Mouse (Mus musculus) telencephalon, adult 2 months (tissue): Measurements from ENCODE around the gene Cdr2l.
A peak's percentile ranks its signal among the peaks of the same experiment; 100 is the strongest.

ENCODE experiments used
- DNase-seq: peaks from one replicate; pipeline ENCODE4 v3.0.0-alpha.2; 2011; ENCODE audit warnings: low read depth, low spot score

The Cdr2l gene

DNA sequence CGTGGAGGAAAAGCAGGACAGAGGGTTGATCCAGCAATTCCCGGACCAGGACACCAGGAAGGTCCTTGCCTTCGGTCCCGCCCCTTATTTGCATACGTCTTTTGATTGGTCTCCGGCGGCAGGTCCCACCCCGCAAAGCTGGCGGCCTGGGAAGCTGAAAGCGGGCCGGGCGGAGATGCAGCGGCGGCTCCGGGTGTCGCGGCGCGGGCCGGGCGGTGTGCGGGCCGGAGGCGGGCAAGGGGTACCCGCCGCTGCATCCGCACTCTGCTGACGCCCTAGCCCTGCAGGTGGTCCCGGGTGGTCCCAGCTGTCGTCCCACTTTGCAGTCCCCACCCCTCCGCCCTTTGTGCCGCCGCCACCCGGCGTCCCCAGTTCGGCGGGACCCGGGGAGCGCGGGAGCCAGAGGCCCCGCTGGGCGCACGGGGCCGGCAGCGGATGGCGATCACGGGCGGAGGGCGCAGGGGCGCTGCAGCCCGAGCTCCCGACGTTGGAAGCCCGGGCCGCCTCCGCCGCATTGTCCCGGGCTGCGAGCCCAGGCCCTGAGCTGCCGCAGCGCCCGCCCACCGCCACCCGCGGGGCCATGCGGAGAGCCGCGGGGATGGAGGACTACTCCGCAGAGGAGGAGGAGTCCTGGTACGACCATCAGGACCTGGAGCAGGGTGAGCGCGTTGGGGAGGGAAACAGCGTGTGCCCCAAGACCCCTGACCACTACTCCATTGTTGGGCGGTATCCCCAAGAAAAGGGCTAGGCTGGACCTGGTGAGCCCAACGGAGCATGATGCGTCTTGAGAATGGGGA, at the start of gene Cdr2l:
TSS of gene Cdr2l (plus strand) at position 174 of the 797 bp plus-strand sequence.
- peak; percentile 72 for DNase-seq

DNA sequence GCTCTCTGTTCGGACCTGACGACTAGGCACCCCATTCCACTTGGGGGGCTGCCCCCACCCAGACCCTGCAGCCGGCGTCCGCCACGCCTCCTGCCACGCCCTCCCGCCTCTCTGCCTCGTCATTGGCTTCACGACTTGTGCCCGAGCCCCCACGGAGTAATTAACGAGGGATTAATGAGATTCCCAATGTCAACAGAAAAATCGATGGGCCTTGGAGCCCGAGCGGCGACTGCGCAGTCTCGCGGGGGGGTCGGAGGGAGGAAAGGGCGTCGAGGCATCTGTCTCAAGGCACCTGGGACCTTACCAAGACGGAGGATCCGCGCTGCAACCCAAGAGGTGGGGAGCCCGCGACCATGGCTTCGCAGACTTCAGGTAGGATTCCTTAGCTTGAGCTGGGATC, 47.2 kb upstream of the Cdr2l start, which contains the start of gene Otop3:
TSS of gene Otop3 (plus strand) at position 201 of the 400 bp plus-strand sequence.
- no peak for DNase-seq

- no peak for DNase-seq
Measured at GRCm38 (mm10) chr11:115335223-115335622, 46.5 kb upstream of the Cdr2l start.

DNA sequence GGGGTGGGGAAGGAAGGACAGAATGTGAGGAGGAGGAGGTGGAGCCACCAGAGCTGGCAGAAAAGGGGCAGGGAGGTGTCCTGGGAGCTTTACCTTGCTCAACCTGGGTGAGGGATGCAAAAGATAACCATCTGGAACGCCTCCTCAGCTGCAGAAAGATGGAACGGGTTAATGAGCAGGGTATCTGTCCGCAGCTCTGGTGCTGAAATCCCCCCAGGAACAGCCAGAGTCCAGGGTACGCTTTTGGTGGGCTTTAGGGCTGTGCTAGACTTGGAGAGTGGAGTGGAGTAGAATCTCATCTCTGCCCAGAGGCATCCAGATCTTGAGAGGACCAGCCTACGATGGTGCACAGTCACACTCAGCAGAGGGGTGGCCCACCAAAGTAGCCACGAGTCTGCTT, 45.6 kb upstream of the Cdr2l start:
- no peak for DNase-seq

- no peak for DNase-seq
Measured at GRCm38 (mm10) chr11:115337350-115337749, 44.4 kb upstream of the Cdr2l start.

DNA sequence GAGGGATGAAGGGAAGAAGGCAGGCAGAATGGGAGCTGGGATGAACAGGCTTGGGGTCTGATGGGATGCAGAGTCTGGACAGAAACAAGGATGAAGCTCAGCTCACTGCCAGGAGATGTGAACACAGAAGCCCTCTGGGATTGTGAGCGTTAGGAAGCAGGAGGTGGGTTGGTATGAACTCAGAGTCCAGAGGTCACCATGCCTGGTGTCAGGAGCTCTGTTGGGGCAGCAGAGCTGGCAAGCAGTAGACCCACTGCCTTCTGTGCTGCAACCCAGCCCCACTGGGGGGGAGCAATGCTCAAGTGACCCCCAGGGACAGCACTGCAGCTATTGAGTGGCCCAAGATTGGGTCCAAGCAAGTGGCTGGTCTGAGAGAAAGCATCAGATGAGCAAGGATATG, 43.9 kb upstream of the Cdr2l start:
- no peak for DNase-seq

DNA sequence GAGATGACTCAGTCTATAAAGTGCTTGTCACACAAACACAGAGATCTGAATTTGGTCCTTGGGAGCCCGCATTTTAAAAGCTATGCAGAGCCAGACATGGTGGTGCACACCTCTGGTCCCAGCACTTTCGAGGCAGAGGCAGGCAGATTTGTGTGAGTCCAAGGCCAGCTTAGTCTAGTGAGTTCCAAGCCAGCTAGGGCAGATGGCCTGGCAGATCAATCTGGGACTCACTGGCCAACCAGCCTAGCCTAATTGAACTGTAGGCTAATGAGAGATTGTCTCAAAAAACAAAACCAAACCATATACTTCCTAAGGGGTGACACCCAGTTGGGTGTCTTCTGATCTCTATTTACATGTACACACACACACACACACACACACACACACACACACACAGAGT, 40.5 kb upstream of the Cdr2l start:
- no peak for DNase-seq

DNA sequence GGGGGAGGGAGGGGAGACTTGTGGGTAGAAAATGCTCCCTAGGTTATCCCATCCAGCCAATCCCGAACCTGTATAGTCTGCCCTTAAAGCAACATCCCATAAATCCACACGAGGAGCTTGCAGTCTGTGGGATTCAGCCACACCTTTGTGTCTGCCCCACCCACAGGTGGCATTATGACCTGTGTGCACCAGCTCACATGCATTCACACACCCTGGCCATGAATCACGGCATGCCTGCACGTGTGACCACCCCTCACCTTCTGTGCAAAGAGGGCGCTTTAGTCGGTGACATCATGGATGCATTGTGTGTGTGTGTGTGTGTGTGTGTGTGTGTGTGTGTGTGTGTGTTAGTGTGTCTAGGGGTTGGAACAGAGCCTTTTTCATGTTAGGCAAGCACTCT, 39.9 kb upstream of the Cdr2l start:
- no peak for DNase-seq

- DNase-seq, result no peak
Measured at GRCm38 (mm10) chr11:115344967-115345366, 36.7 kb upstream of the Cdr2l start.

DNA sequence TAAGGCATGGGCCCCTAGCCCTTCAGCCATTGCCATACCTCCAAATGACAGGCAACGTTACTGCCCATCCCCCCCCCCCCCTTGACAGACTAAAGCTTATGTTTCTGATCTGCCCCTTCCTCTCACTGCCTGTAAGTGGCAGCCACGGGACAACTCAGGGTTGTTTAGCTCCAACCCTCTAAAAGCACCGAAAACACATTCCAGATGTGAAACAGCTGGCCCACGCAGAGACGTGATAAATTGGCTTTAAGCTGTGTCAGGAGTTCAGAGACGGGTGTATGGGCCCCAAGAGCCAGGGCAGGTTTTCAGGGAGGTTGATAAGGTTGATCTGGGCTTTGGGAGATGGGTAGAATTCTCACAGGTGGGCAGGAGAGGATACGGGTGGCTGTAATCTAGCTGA, 36.2 kb upstream of the Cdr2l start:
- no peak for DNase-seq

GRCm38 (mm10) chr11:115348681-115349248, 33.0 kb upstream of the Cdr2l start:
- no peak for DNase-seq

- DNase-seq, result no peak
Measured at GRCm38 (mm10) chr11:115349976-115350375, 31.7 kb upstream of the Cdr2l start.

DNA sequence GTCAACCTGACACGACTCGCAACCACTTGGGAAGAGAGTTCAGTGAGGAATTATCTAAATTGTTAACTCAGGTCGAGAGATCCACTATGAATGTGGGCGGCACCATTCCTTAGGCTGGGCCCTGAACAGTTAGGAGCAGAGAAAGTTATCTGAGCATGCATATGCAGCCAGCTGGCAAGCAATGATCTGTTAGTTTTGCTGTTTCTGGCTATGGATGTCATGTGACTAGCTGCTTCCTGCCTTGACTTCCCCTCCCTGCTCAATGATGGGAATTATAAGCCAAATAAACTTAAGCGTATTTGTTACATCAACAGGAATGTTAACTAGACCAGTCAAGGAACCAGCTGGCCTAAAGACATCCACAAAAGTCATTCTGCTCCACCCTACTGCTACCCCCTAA, 28.3 kb upstream of the Cdr2l start:
- no peak for DNase-seq

DNA sequence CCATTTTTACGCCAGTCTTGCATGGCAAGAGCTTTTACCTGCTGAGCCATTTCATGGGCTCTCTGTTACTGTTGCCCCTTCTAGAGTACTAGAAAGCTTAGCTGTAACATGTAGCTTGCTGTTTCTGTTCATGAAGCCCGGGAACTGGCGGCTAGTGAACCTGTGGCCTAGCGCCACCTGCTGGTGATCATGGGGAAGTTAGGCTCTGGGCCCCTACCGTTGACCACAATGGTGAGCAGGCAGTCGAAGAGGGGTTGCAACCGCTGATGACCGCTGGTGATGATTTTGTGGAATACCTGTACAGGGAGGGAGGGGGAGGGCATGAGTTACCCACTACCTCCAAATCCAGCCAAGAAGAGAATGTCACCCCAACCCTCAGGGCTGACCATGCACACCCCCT, 27.5 kb upstream of the Cdr2l start:
- DNase-seq, result no peak

- peak; percentile 60 for DNase-seq
Measured at GRCm38 (mm10) chr11:115358468-115358867, 23.2 kb upstream of the Cdr2l start.

DNA sequence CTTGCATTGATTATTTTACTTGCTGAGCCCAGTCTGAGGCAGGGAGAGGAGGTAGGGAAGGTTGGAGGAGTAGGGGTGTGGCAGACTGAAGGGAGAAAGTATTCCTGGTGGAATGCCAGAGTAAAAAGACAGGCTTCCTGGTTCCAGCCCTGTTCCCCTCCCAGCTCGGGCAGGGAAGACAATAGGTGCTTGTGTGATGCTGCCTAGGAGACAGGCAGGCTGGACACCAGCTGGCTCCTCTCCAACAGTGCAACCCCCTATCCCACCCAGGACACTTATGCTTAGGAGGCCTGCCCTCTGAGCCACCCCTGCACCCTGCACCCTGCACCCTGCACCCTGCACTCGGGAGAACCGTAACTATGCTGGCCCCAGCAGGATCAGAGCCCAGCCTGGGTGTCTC, 22.4 kb upstream of the Cdr2l start:
- no peak for DNase-seq

- DNase-seq, result no peak
Measured at GRCm38 (mm10) chr11:115359726-115360125, 22.0 kb upstream of the Cdr2l start.

- no peak for DNase-seq
Measured at GRCm38 (mm10) chr11:115364136-115364535, 17.6 kb upstream of the Cdr2l start.

DNA sequence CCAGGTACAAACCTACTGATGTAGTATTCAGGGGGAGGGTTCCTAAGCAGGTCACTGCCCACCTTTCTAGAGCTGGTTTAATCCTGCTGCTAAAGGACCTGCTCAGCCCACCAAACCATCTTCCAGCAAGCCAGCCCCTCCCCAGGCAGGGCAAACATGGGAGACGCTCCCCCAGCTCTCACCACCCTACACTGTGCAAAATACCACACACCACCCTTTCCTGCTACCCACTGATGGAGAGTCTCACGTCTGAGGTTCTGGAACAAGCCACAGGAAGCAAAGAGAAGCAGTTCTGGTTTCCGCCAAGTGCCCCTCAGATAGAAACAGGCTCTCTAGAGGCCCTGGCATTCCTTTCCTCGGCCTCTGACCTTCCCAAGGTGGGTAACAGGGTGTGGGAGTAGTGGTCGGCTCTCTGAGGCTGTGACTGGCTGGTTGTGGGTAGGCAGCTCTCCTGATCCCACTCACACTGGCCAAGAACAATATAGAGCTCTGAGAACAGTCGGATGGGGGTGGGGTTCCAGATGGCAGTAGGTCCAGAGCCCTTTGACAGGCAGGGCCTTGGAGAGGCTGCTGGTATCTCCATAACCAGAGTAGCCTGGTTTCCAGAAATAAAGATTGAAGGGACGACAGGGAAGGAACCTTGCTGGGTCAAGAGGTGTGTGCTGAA, 15.5 kb upstream of the Cdr2l start:
- no peak for DNase-seq

DNA sequence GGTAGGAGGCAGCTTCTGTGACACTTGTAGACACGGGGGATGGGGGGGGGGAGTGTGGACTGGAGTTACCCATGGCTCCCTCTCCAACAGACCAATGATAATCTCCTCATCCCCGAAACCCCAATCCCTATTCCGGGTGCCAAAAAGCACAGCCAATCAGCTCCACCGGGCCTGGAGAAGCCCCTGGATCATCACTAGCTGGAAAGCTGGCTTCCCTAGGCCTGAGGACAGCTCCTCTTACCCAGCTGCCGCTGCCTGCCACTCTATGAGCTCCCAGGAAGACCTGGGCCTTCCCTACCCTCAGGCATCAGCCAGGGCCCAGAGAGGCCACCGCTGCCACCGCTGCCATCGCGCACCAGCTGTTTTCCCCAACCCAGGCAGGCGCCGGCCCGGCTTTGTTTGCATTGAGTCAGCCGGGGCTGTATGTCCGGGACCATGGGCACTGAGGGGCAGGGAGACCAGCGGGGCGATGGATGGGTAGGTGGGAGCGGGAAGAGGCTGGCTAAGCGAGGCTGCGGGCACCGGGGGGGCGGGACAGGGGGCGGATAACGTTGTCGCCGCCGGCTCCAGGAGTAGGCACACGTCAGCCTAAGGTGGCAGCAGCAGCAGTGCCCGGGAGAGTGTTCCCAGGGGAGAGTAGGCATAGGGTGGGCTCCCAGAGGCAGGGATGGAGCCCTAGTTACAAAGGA, 14.9 kb upstream of the Cdr2l start:
- peak; percentile 80 for DNase-seq

- peak; percentile 80 for DNase-seq
Measured at GRCm38 (mm10) chr11:115367395-115367944, 14.2 kb upstream of the Cdr2l start, which contains the start of gene Hid1. TSS of gene Hid1 (minus strand) at chr11:115367756.

GRCm38 (mm10) chr11:115370368-115370767, 11.3 kb upstream of the Cdr2l start:
- DNase-seq, result no peak
